Mouse (Mus musculus) stomach, postnatal 0 days (tissue): ENCODE measurements around the gene Evc2. TPM values are rescaled to one million over a fixed set of nuclear protein-coding genes. Genes with fewer than 3 reads are reported as not detected.

Experiments used
- ATAC-seq: fragments of 200-750 bp; cut with Nextera tagmentation; 2 replicates; pipeline ENCODE4 v1.8.0; 2017; ENCODE audit not compliant: low FRiP score, low TSS enrichment
- DNase-seq: peaks from one replicate; pipeline ENCODE4 v3.0.0-alpha.2; 2016; ENCODE audit warnings: low spot score
- H3K27ac ChIP-seq: fragments of 300-500 bp; sonication (generic); replicated peaks from 2 replicates; pipeline ENCODE4 v1.5.1; 2014; ENCODE audit warnings: mild to moderate bottlenecking, control low read depth
- H3K27me3 ChIP-seq: fragments of 300-500 bp; sonication (generic); 2 replicates; pipeline ENCODE4 v1.6.1; 2014; ENCODE audit warnings: low read length; ENCODE audit not compliant: control insufficient read depth, insufficient read depth
- H3K36me3 ChIP-seq: fragments of 300-500 bp; sonication (generic); 2 replicates; pipeline ENCODE4 v1.6.1; 2014; ENCODE audit warnings: low read length, mixed read lengths; ENCODE audit not compliant: control insufficient read depth, insufficient read depth
- H3K4me1 ChIP-seq: fragments of 300-500 bp; sonication (generic); replicated peaks from 2 replicates; pipeline ENCODE4 v1.6.1; 2014; ENCODE audit warnings: antibody characterized with exemption; ENCODE audit not compliant: control insufficient read depth, insufficient read depth
- H3K4me2 ChIP-seq: fragments of 300-500 bp; sonication (generic); replicated peaks from 2 replicates; pipeline ENCODE4 v1.6.1; 2014; ENCODE audit warnings: low read depth, mild to moderate bottlenecking, control low read depth, moderate library complexity
- H3K4me3 ChIP-seq: fragments of 300-500 bp; sonication (generic); 2 replicates; pipeline ENCODE4 v1.5.1; 2014; ENCODE audit warnings: low read depth, low read length, control low read depth
- H3K9ac ChIP-seq: fragments of 300-500 bp; sonication (generic); 2 replicates; pipeline ENCODE4 v1.6.1; 2014; ENCODE audit warnings: mild to moderate bottlenecking, low read length, control low read depth, mixed read lengths
- H3K9me3 ChIP-seq: fragments of 300-500 bp; sonication (generic); 2 replicates; pipeline ENCODE4 v1.6.1; 2016; ENCODE audit warnings: low read length; ENCODE audit not compliant: control insufficient read depth
- CTCF ChIP-seq: IDR thresholded peaks from 2 replicates; pipeline ENCODE4 v1.5.1; 2016; ENCODE audit warnings: antibody characterized with exemption, low read depth, mild to moderate bottlenecking, moderate library complexity
- EP300 ChIP-seq: optimal IDR thresholded peaks from 2 replicates; pipeline ENCODE3; 2016; ENCODE audit warnings: antibody characterized with exemption
- WGBS: fragments of 180-500 bp; shearing (Covaris S2); extraction: QIAGEN DNeasy Blood & Tissue Kit; methylation state at CpG from one replicate; pipeline ENCODE4 v1.1.7; 2014; 5-methylcytosine and 5-hydroxymethylcytosine counted together
- polyA plus RNA-seq: library from polyadenylated mRNA; unstranded; fragments of >200 nt; fragmentation: Nextera tagmentation; extraction: Ambion mirVana; gene quantifications from 2 replicates; pipeline ENCODE4 v1.2.1, GENCODE M21; 2015

The Evc2 gene
- polyA plus RNA-seq, result 4.0 and 4.2 TPM in 2 replicates

GRCm38 (mm10) chr5:37338288-37338687 lies at the start of gene Evc2:
Gene Evc2, plus strand, starts transcription at chr5:37338499.
- no peaks in the 10 kb centered on the region for H3K9me3 ChIP-seq
- ATAC-seq (peak; percentile 73; the same call in 1 of the 2 replicates), DNase-seq (peak; percentile 60)
- peaks cover 5% of the 10 kb centered on the region for H3K4me1 ChIP-seq
- H3K4me2 ChIP-seq, result peak within 1 kb of the TSS; percentile 65
- H3K4me3 ChIP-seq, result peak within 1 kb of the TSS; percentile 65
- H3K27ac ChIP-seq, result peak within 1 kb of the TSS; percentile 63; the same call in 1 of the 2 replicates
- H3K36me3 ChIP-seq, result no peaks in the 10 kb centered on the region
- H3K9ac ChIP-seq, result peak within 1 kb of the TSS; percentile 71
- WGBS, result 0% methylated on average over 27 of the region's 27 CpGs
- H3K27me3 ChIP-seq, result 0 out of 2 replicates have a peak, but pooled peaks cover 2% of the 10 kb centered on the region
- no peak for TF ChIP-seq EP300
- peak; percentile 53 for TF ChIP-seq CTCF

DNA sequence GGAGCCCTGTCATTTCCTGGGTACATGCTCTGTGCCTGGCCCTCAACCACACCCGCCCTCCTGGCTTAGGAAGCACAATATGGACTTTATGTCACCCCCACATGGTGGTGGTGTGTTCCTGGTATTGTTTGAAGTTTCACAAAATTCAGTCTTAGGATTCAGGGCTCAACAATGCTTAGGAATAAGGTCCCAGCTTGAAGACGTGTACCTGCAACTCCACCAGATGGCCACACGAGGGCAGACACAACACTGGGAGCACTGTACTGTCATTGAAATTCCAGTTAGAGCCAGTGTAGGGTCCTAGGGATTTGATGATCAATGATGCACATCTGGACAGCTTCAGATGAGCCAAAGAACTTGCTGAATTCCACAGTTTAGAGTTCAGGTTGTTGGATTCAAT lies 49.1 kb upstream of the Evc2 start:
- no peak overlapping the region for H3K27ac ChIP-seq
- TF ChIP-seq CTCF, result peak; percentile 84
- TF ChIP-seq EP300, result no peak
- no peaks in the 10 kb centered on the region for H3K4me1 ChIP-seq
- H3K36me3 ChIP-seq, result no peaks in the 10 kb centered on the region
- H3K27me3 ChIP-seq, result no peaks in the 10 kb centered on the region
- no peak overlapping the region for H3K4me2 ChIP-seq
- no peak overlapping the region for H3K9ac ChIP-seq
- WGBS, result 9% methylated on average over 3 of the region's 3 CpGs
- H3K9me3 ChIP-seq, result no peaks in the 10 kb centered on the region
- ATAC-seq (0 out of 2 replicates have a peak, but pooled peaks have one; percentile 11), DNase-seq (peak; percentile 40)
- H3K4me3 ChIP-seq, result no peak overlapping the region

DNA sequence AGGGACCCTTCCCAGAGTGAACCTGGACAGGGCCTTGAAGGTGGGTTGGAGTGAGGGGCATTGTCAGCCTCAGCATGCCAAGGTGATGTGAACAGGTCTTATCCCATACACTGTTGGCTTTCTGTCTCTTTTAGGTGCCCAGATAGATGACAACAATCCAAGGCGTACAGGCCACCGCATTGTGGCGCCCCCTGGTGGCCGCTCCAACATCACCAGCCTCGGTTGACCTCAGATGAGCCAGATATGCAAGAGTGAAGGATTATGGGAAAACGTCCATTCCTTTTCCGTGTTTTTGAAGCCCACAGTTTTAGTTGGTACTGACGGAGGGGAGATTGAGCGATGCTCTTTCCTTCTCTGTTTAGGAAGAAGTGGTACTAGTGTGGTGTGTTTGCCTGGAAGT lies 47.3 kb upstream of the Evc2 start:
- H3K4me3 ChIP-seq, result no peak overlapping the region
- no peaks in the 10 kb centered on the region for H3K4me1 ChIP-seq
- 63% methylated on average over 9 of the region's 9 CpGs for WGBS
- H3K9ac ChIP-seq, result no peak overlapping the region
- ATAC-seq (no peak), DNase-seq (no peak)
- no peaks in the 10 kb centered on the region for H3K27me3 ChIP-seq
- H3K9me3 ChIP-seq, result no peaks in the 10 kb centered on the region
- H3K36me3 ChIP-seq, result no peaks in the 10 kb centered on the region
- no peak overlapping the region for H3K4me2 ChIP-seq
- TF ChIP-seq EP300 (no peak), CTCF (peak; percentile 60)
- H3K27ac ChIP-seq, result no peak overlapping the region

GRCm38 (mm10) chr5:37296717-37297116 lies 41.6 kb upstream of the Evc2 start:
- 48% methylated on average over 10 of the region's 10 CpGs for WGBS
- H3K4me2 ChIP-seq, result no peak overlapping the region
- no peak for ATAC-seq
- H3K9ac ChIP-seq, result no peak overlapping the region
- no peak for DNase-seq
- no peak overlapping the region for H3K27ac ChIP-seq
- TF ChIP-seq EP300 (no peak), CTCF (no peak)
- H3K4me1 ChIP-seq, result no peaks in the 10 kb centered on the region
- no peaks in the 10 kb centered on the region for H3K27me3 ChIP-seq
- H3K36me3 ChIP-seq, result peaks cover 2% of the 10 kb centered on the region; the same call in 1 of the 2 replicates
- H3K9me3 ChIP-seq, result no peaks in the 10 kb centered on the region
- no peak overlapping the region for H3K4me3 ChIP-seq

DNA sequence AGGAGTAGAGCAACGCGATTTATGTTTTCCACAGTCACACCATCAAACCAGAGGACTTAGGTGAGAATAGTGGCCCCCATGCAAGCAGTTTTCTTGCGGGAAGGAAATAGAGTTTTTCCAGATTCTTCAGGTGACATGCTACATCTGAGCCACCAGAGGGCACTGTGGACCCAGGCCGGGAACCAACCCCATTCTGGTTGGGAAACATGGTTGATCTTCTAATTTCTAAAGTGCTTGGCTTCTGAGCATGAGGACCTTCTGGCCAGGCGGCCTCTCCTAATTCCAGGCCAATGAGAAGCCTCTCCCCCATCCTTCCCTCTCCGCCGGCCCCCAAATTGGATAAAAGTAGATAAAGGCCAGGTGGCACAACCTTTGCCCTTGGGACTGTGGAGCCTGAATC lies 39.9 kb upstream of the Evc2 start:
- no peak overlapping the region for H3K4me2 ChIP-seq
- ATAC-seq, result no peak

DNA sequence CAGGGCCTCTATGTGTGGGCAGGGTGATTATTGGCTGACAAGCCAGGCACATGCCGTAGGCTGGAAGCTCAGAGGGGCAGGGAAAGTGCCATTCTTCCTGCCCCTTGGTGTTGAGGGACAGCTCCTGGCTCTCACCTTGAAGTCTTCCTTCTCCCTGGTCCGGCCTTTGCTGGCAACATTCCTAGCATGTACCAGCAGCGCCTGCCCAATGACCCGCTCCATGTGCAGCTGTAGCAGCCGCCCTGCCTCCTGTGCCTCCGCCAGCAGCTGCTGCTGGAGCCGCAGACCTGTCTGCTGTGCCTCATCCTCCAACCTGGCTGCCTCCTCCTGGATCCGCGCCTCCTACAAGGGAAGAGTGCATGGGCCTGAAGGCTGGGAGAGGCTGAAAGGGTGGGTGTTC lies 28.3 kb upstream of the Evc2 start:
- no peak for TF ChIP-seq EP300
- no peak for TF ChIP-seq CTCF
- H3K4me3 ChIP-seq, result no peak overlapping the region
- ATAC-seq (no peak), DNase-seq (no peak)
- peaks cover under 1% of the 10 kb centered on the region; the same call in 1 of the 2 replicates for H3K36me3 ChIP-seq
- no peak overlapping the region for H3K4me2 ChIP-seq
- no peaks in the 10 kb centered on the region for H3K27me3 ChIP-seq
- H3K9me3 ChIP-seq, result no peaks in the 10 kb centered on the region
- H3K9ac ChIP-seq, result no peak overlapping the region
- no peaks in the 10 kb centered on the region for H3K4me1 ChIP-seq
- WGBS, result 82% methylated on average over 9 of the region's 9 CpGs
- H3K27ac ChIP-seq, result no peak overlapping the region

More for the DNA sequence above, 39.9 kb upstream of the Evc2 start:
- Histone ChIP-seq H3K4me3 (no peak overlapping the region), H3K9me3 (no peaks in the 10 kb centered on the region), H3K27ac (no peak overlapping the region), H3K27me3 (no peaks in the 10 kb centered on the region), H3K36me3 (peaks cover 2% of the 10 kb centered on the region; the same call in 1 of the 2 replicates), H3K9ac (no peak overlapping the region), H3K4me1 (no peaks in the 10 kb centered on the region)
- TF ChIP-seq CTCF, result peak; percentile 89
- TF ChIP-seq EP300, result no peak
- peak; percentile 47 for DNase-seq
- WGBS, result 23% methylated on average over 7 of the region's 7 CpGs
